Mouse (Mus musculus) MEL (cell line): ENCODE data around the gene Snx29. TPM values are rescaled to one million over a fixed set of nuclear protein-coding genes. Genes with fewer than 3 reads are reported as not detected.

ENCODE experiments used
- DNase-seq: peaks from one replicate; pipeline ENCODE4 v3.0.0; 2011; ENCODE audit warnings: low read depth, low spot score
- H3K27ac ChIP-seq: 2 replicates; pipeline ENCODE4 v1.5.1; 2012; ENCODE audit warnings: low read depth, mild to moderate bottlenecking, control low read depth, low read length, moderate library complexity; ENCODE audit not compliant: control insufficient read depth
- H3K27me3 ChIP-seq, 2 experiments: fragments of 150-350 bp in 1 of 2; sonication (generic) in 1 of 2; 2 replicates each; pipeline ENCODE4 v1.6.1; 2012; ENCODE audit warnings: low read length in 2 of 2, mild to moderate bottlenecking in 2 of 2, improper control_type of control experiment in 1 of 2, moderate library complexity in 1 of 2; ENCODE audit not compliant: insufficient read depth in 2 of 2, control insufficient read depth in 1 of 2
- H3K36me3 ChIP-seq, 2 experiments: 2 replicates each; pipeline ENCODE4 v1.6.1; 2012 to 2014; ENCODE audit warnings: low read length in 2 of 2, improper control_type of control experiment in 1 of 2, inconsistent platforms in 1 of 2, mild to moderate bottlenecking in 1 of 2; ENCODE audit not compliant: insufficient read depth in 2 of 2, control insufficient read depth in 1 of 2
- H3K4me1 ChIP-seq, 2 experiments: fragments of 150-350 bp in 1 of 2; sonication (generic) in 1 of 2; 2 replicates each; pipeline ENCODE4 v1.6.1; 2012; ENCODE audit warnings: low read length in 2 of 2, improper control_type of control experiment in 1 of 2, mild to moderate bottlenecking in 1 of 2; ENCODE audit not compliant: insufficient read depth in 2 of 2, control insufficient read depth in 1 of 2
- H3K4me3 ChIP-seq, 2 experiments: fragments of 150-350 bp in 1 of 2; sonication (generic) in 1 of 2; 2 replicates each; pipeline ENCODE4 v1.5.1; 2012; ENCODE audit warnings: low read depth in 2 of 2, low read length in 2 of 2, mild to moderate bottlenecking in 2 of 2, moderate library complexity in 2 of 2, control low read depth in 1 of 2, improper control_type of control experiment in 1 of 2; ENCODE audit not compliant: control insufficient read depth in 1 of 2, insufficient read depth in 1 of 2
- H3K79me2 ChIP-seq: 2 replicates; pipeline ENCODE4 v1.6.1; 2012; ENCODE audit warnings: mild to moderate bottlenecking, low read length, moderate library complexity; ENCODE audit not compliant: control insufficient read depth, poor library complexity, insufficient read depth
- H3K9ac ChIP-seq: 2 replicates; pipeline ENCODE4 v1.6.1; 2012; ENCODE audit warnings: low read depth, mild to moderate bottlenecking, control low read depth, low read length, moderate library complexity; ENCODE audit not compliant: control insufficient read depth, poor library complexity, severe bottlenecking
- H3K9me3 ChIP-seq: fragments of 150-350 bp; sonication (generic); replicated peaks from 2 replicates; pipeline ENCODE4 v1.6.1; 2012; ENCODE audit warnings: mild to moderate bottlenecking, low read length, improper control_type of control experiment, moderate library complexity; ENCODE audit not compliant: insufficient read depth
- BHLHE40 ChIP-seq: IDR thresholded peaks from 2 replicates; pipeline ENCODE4 v1.6.1; 2012; ENCODE audit warnings: low read depth, mild to moderate bottlenecking, inconsistent platforms, low read length, improper control_type of control experiment, borderline replicate concordance
- CHD1 ChIP-seq: IDR thresholded peaks from 2 replicates; pipeline ENCODE4 v1.6.1; 2012; ENCODE audit warnings: low read depth, mild to moderate bottlenecking, inconsistent platforms, low read length, improper control_type of control experiment
- CTCF ChIP-seq, 3 experiments: IDR thresholded peaks in 2 of 3; conservative IDR thresholded peaks in 1 of 3; 2 replicates each; pipeline ENCODE4 v1.5.1; 2011 to 2012; ENCODE audit warnings: low read length in 3 of 3, low read depth in 2 of 3, mild to moderate bottlenecking in 2 of 3, improper control_type of control experiment in 1 of 3, inconsistent platforms in 1 of 3, mixed read lengths in 1 of 3, moderate library complexity in 1 of 3; ENCODE audit not compliant: control insufficient read depth in 1 of 3, insufficient read depth in 1 of 3, poor library complexity in 1 of 3, severe bottlenecking in 1 of 3
- ELF1 ChIP-seq: IDR thresholded peaks from 2 replicates; pipeline ENCODE4 v1.6.1; 2014; ENCODE audit warnings: low read depth, mild to moderate bottlenecking, inconsistent platforms, low read length, improper control_type of control experiment, moderate library complexity
- GATA1 ChIP-seq: IDR thresholded peaks from 2 replicates; pipeline ENCODE4 v1.6.1; 2011; ENCODE audit warnings: low read depth, low read length, improper control_type of control experiment
- HCFC1 ChIP-seq: IDR thresholded peaks from 2 replicates; pipeline ENCODE4 v1.6.1; 2012; ENCODE audit warnings: low read depth, mild to moderate bottlenecking, inconsistent platforms, low read length, improper control_type of control experiment, moderate library complexity
- JUND ChIP-seq: IDR thresholded peaks from 2 replicates; pipeline ENCODE4 v1.6.1; 2011; ENCODE audit warnings: low read depth, mild to moderate bottlenecking, improper control_type of control experiment, low read length
- MAX ChIP-seq: IDR thresholded peaks from 2 replicates; pipeline ENCODE4 v1.6.1; 2011; ENCODE audit warnings: low read length, improper control_type of control experiment
- MEF2A ChIP-seq: IDR thresholded peaks from 2 replicates; pipeline ENCODE4 v1.6.1; 2014; ENCODE audit warnings: low read depth, mild to moderate bottlenecking, inconsistent platforms, low read length, improper control_type of control experiment; ENCODE audit not compliant: poor library complexity, insufficient replicate concordance, severe bottlenecking; ENCODE audit errors: extremely low read depth
- MYC ChIP-seq: IDR thresholded peaks from 2 replicates; pipeline ENCODE4 v1.6.1; 2011; ENCODE audit warnings: low read depth, mild to moderate bottlenecking, low read length, improper control_type of control experiment, moderate library complexity
- NELFE ChIP-seq: IDR thresholded peaks from 2 replicates; pipeline ENCODE4 v1.6.1; 2011; ENCODE audit warnings: low read depth, low read length, improper control_type of control experiment
- POLR2AphosphoS2 ChIP-seq: IDR thresholded peaks from 2 replicates; pipeline ENCODE4 v1.6.1; 2011; ENCODE audit warnings: low read length, improper control_type of control experiment
- POLR2AphosphoS5 ChIP-seq: IDR thresholded peaks from 2 replicates; pipeline ENCODE4 v1.6.1; 2012; ENCODE audit warnings: low read depth, borderline replicate concordance, mild to moderate bottlenecking, inconsistent platforms, low read length, moderate library complexity, mixed read lengths
- RCOR1 ChIP-seq: IDR thresholded peaks from 2 replicates; pipeline ENCODE4 v1.6.1; 2012; ENCODE audit warnings: low read depth, mild to moderate bottlenecking, inconsistent platforms, low read length, improper control_type of control experiment
- SIN3A ChIP-seq: IDR thresholded peaks from 2 replicates; pipeline ENCODE4 v1.6.1; 2012; ENCODE audit warnings: low read length, improper control_type of control experiment, inconsistent platforms
- SMC3 ChIP-seq: IDR thresholded peaks from 2 replicates; pipeline ENCODE4 v1.6.1; 2011; ENCODE audit warnings: low read depth, low read length, improper control_type of control experiment
- TAL1 ChIP-seq: IDR thresholded peaks from 2 replicates; pipeline ENCODE4 v1.6.1; 2012; ENCODE audit warnings: mild to moderate bottlenecking, inconsistent platforms, low read length, moderate library complexity, mixed read lengths
- TBP ChIP-seq: IDR thresholded peaks from 2 replicates; pipeline ENCODE4 v1.8.0; 2011; ENCODE audit warnings: low read depth, low read length, improper control_type of control experiment
- TCF12 ChIP-seq: IDR thresholded peaks from 2 replicates; pipeline ENCODE4 v1.6.1; 2014; ENCODE audit warnings: low read depth, mild to moderate bottlenecking, inconsistent platforms, low read length, improper control_type of control experiment, moderate library complexity
- USF1 ChIP-seq: IDR thresholded peaks from 2 replicates; pipeline ENCODE4 v1.6.1; 2014; ENCODE audit warnings: low read depth, mild to moderate bottlenecking, inconsistent platforms, low read length, improper control_type of control experiment, moderate library complexity
- polyA plus RNA-seq, 2 experiments: library from polyadenylated mRNA; stranded (reverse) in 1 of 2; unstranded in 1 of 2; fragments of >175 nt in 1 of 2; fragments of >200 nt in 1 of 2; gene quantifications; 2 replicates each; pipeline versions ENCODE4 v1.2.1 to v1.2.4; 2012; ENCODE audit warnings: low replicate concordance in 2 of 2, low read depth in 1 of 2; ENCODE audit not compliant: insufficient read length in 2 of 2, insufficient read depth in 1 of 2, missing spikeins in 1 of 2
- total RNA-seq: library from RNA; depleted of rRNA; stranded (reverse); fragments of 300-350 nt; gene quantifications from 2 replicates; pipeline ENCODE4 v1.2.3, GENCODE M21; 2012

The Snx29 gene
- total and polyA plus RNA-seq, 3 experiments, result 0.72 to 0.73 TPM; not detected in 1

GRCm38 (mm10) chr16:11505492-11506176, 182.9 kb downstream of the Snx29 start:
- Histone ChIP-seq H3K27me3 (no peaks in the 10 kb centered on the region; a peak in 1 of 4 replicates), H3K4me3 (no peak overlapping the region), H3K9me3 (no peaks in the 10 kb centered on the region), H3K36me3 (no peaks in the 10 kb centered on the region), H3K79me2 (no peaks in the 10 kb centered on the region), H3K4me1 (no peaks in the 10 kb centered on the region), H3K27ac (no peak overlapping the region), H3K9ac (no peak overlapping the region)
- no peak for TF ChIP-seq ELF1
- TF ChIP-seq TCF12, result no peak
- TF ChIP-seq MAX, result no peak
- no peak for TF ChIP-seq POLR2AphosphoS2
- TF ChIP-seq MEF2A, result no peak
- TF ChIP-seq HCFC1, result no peak
- no peak for TF ChIP-seq SIN3A
- no peak for TF ChIP-seq MYC
- no peak for TF ChIP-seq CHD1
- DNase-seq, result no peak

- Histone ChIP-seq H3K4me1 (no peaks in the 10 kb centered on the region), H3K27ac (no peak overlapping the region), H3K4me3 (no peak overlapping the region), H3K9ac (no peak overlapping the region), H3K27me3 (no peaks in the 10 kb centered on the region; a peak in 1 of 4 replicates), H3K79me2 (no peaks in the 10 kb centered on the region), H3K9me3 (no peaks in the 10 kb centered on the region), H3K36me3 (no peaks in the 10 kb centered on the region)
- no peak for TF ChIP-seq GATA1
- TF ChIP-seq TAL1, result no peak
- TF ChIP-seq RCOR1, result no peak
- no peak for TF ChIP-seq USF1
- TF ChIP-seq SMC3, result no peak
- no peak for TF ChIP-seq NELFE
- no peak for TF ChIP-seq JUND
- TF ChIP-seq TBP, result no peak
- no peak for TF ChIP-seq POLR2AphosphoS5
- no peak for TF ChIP-seq TCF12
- TF ChIP-seq CTCF (IDR thresholded peaks at IDR 0.05 in 2 of 3, conservative IDR thresholded peaks at IDR 0.05 in 1 of 3; ENCODE audit: control insufficient read depth in 1 of 3, insufficient read depth in 1 of 3, low read depth in 2 of 3, low read length in 3 of 3, poor library complexity in 1 of 3, severe bottlenecking in 1 of 3), result no peak
- no peak for TF ChIP-seq BHLHE40
- no peak for DNase-seq
Observed at GRCm38 (mm10) chr16:11507188-11507731, 184.6 kb downstream of the Snx29 start.
